Mouse (Mus musculus): Measurements from ENCODE around the gene Vps29. TPM values are rescaled to one million over a fixed set of nuclear protein-coding genes. Genes with fewer than 3 reads are reported as not detected.

Vps29 gene
- 10 to 100 TPM; 56.1 to 62.4 TPM for total RNA-seq (2023)

GRCm38 (mm10) chr5:122353807-122354491 is at the start of gene Vps29, which contains the start of gene Rad9b:
Vps29 (plus strand) TSS chr5:122354369.
Rad9b (minus strand) TSS chr5:122354233.

GRCm38 (mm10) chr5:122371591-122372191 is 17.5 kb downstream of the Vps29 start, which contains the start of gene Gpn3:
Gpn3 (plus strand) TSS chr5:122371876.

GRCm38 (mm10) chr5:122372192-122372769 is 18.1 kb downstream of the Vps29 start, which contains the start of gene Fam216a:
Fam216a (minus strand) TSS chr5:122372364.

GRCm38 (mm10) chr5:122391786-122392180 is 37.6 kb downstream of the Vps29 start, which contains the start of gene Arpc3:
Arpc3 (plus strand) TSS chr5:122391878.

Other genes with a start within 250 kb of the Vps29 start
- gene Ccdc63, start 213.5 kb upstream of the Vps29 start, total RNA-seq (2023) = 1 to 10 TPM in 1 of 2 experiments, under 1 TPM in 1; 0.64 to 1.6 TPM
- gene Ppp1cc, start 196.1 kb upstream of the Vps29 start, total RNA-seq (2023) = 100 to 1,000 TPM; 279 to 317 TPM
- 100 to 1,000 TPM; 755 to 828 TPM for gene Hvcn1, start 147.6 kb upstream of the Vps29 start, total RNA-seq (2023)
- gene Tctn1, start 89.9 kb upstream of the Vps29 start, total RNA-seq (2023) = 10 to 100 TPM; 27.1 to 28.1 TPM
- 10 to 100 TPM; 29.0 to 35.9 TPM for gene Pptc7, start 70.0 kb upstream of the Vps29 start, total RNA-seq (2023)
- 1 to 10 TPM; 9.9 TPM for gene Rad9b, start 136 bp upstream of the Vps29 start, total RNA-seq (2023)
- 10 to 100 TPM; 28.6 to 45.3 TPM for gene Gpn3, start 17.5 kb downstream of the Vps29 start, total RNA-seq (2023)
- 10 to 100 TPM in 1 of 2 experiments, 1 to 10 TPM in 1; 9.8 to 10.8 TPM for gene Fam216a, start 18.0 kb downstream of the Vps29 start, total RNA-seq (2023)
- gene Arpc3, start 37.5 kb downstream of the Vps29 start, total RNA-seq (2023) = 100 to 1,000 TPM; 355 to 394 TPM
- 10 to 100 TPM; 37.5 to 39.0 TPM for gene Anapc7, start 67.3 kb downstream of the Vps29 start, total RNA-seq (2023)
- 10 to 100 TPM; 77.5 to 83.6 TPM for gene Atp2a2, start 147.9 kb downstream of the Vps29 start, total RNA-seq (2023)

All from B cell, adult 67 days (primary cell).